ENCODE assay signal across 12 mouse cellular contexts in genomic region chr12:81227767-81228460, GRCm38 (mm10).
A peak's percentile ranks its signal among the peaks of the same experiment; 100 is the strongest.
DNase-seq lines count a peak whose midpoint lies in the region; ATAC-seq and TF ChIP-seq lines count a peak whose summit lies in the region.
"Had no signal": no experiment of that assay in that cellular context is flagged by ENCODE, and none has a peak within 500 bp of the region (broad histone marks: within the 10 kb centered on the region; RNA-seq: fewer than 3 reads in every experiment).

No protein-coding gene starts in this region.

- H3K27ac ChIP-seq in cerebellum, adult 2 months (ENCODE audit: insufficient read depth, low read length), result no peak overlapping the region
- peak overlapping the region; percentile 60 for H3K27ac ChIP-seq in neural tube, embryonic 15.5 days (replicated peaks)
- H3K27ac ChIP-seq: embryonic facial prominence, embryonic 12.5 days; heart, embryonic 15.5 days; limb, embryonic 15.5 days; stomach, embryonic 15.5 days had no signal

- no peaks in the 10 kb centered on the region for H3K27me3 ChIP-seq in cerebellum, adult 2 months (ENCODE audit: control insufficient read depth, insufficient read depth, low read length)
- no peaks in the 10 kb centered on the region for H3K27me3 ChIP-seq in neural tube, embryonic 15.5 days (replicated peaks)
- H3K27me3 ChIP-seq: embryonic facial prominence, embryonic 12.5 days; heart, embryonic 15.5 days; limb, embryonic 15.5 days; stomach, embryonic 15.5 days had no signal

- peak overlapping the region; percentile 22; the same call in 1 of the 2 replicates for H3K4me2 ChIP-seq in neural tube, embryonic 15.5 days
- H3K4me2 ChIP-seq: embryonic facial prominence, embryonic 12.5 days; heart, embryonic 15.5 days; limb, embryonic 15.5 days; stomach, embryonic 15.5 days had no signal

- H3K4me3 ChIP-seq in cerebellum, adult 2 months (replicated peaks; ENCODE audit: insufficient read depth, low read depth, low read length), result no peak overlapping the region
- no peak overlapping the region for H3K4me3 ChIP-seq in neural tube, embryonic 15.5 days (replicated peaks)
- H3K4me3 ChIP-seq: embryonic facial prominence, embryonic 12.5 days; heart, embryonic 15.5 days; limb, embryonic 15.5 days; stomach, embryonic 15.5 days had no signal

- intact Hi-C loops in heart, postnatal 14 days (cut with DNase I), result no loop called here

- TF ChIP-seq CTCF in cerebellum, adult 2 months (IDR thresholded peaks at IDR 0.05; ENCODE audit: borderline replicate concordance, insufficient read depth, low read depth, low read length), result no peak

- TF ChIP-seq POLR2A in cerebellum, adult 2 months (IDR thresholded peaks at IDR 0.05; ENCODE audit: borderline replicate concordance, insufficient read depth, low read length), result no peak

- no peak overlapping the region for H3K9ac ChIP-seq in neural tube, embryonic 15.5 days (replicated peaks)
- H3K9ac ChIP-seq: embryonic facial prominence, embryonic 12.5 days; heart, embryonic 15.5 days; limb, embryonic 15.5 days; stomach, embryonic 15.5 days had no signal

- no peaks in the 10 kb centered on the region for H3K36me3 ChIP-seq in neural tube, embryonic 15.5 days
- H3K36me3 ChIP-seq: embryonic facial prominence, embryonic 12.5 days; heart, embryonic 15.5 days; limb, embryonic 15.5 days; stomach, embryonic 15.5 days had no signal

- H3K4me1 ChIP-seq in cerebellum, adult 2 months (ENCODE audit: control insufficient read depth, insufficient read depth, low read length), result peaks cover 30% of the 10 kb centered on the region
- H3K4me1 ChIP-seq in neural tube, embryonic 15.5 days, result peaks cover 33% of the 10 kb centered on the region
- H3K4me1 ChIP-seq: heart, embryonic 15.5 days; limb, embryonic 15.5 days; stomach, embryonic 15.5 days had no signal

- no peaks in the 10 kb centered on the region for H3K9me3 ChIP-seq in neural tube, embryonic 15.5 days (replicated peaks)
- H3K9me3 ChIP-seq: embryonic facial prominence, embryonic 12.5 days; heart, embryonic 15.5 days; limb, embryonic 15.5 days; stomach, embryonic 15.5 days had no signal

- ATAC-seq in neural tube, embryonic 15.5 days (ENCODE audit: low FRiP score), result peak; percentile 74

- 29% methylated on average over 5 of the region's 5 CpGs for WGBS in cerebellum, adult 2 months
- WGBS in neural tube, embryonic 15.5 days, result 44% methylated on average over 5 of the region's 5 CpGs

- peak; percentile 22 for DNase-seq in gastrocnemius, postnatal 10 days
- DNase-seq in gastrocnemius, adult 18-20 months (ENCODE audit: low spot score), result no peak
- peak; percentile 57 to 83 for DNase-seq in cerebellum, adult 2 months
- peak; percentile 57 to 83 for DNase-seq in layer of hippocampus, adult 8-10 months (ENCODE audit: low spot score in 2 of 2)
- no peak for DNase-seq in spleen, postnatal 36 days (ENCODE audit: low spot score in 2 of 2)
- DNase-seq in heart, postnatal 14 days, result no peak
- no peak for DNase-seq in thymus, postnatal 36 days

Comparison
In these comparisons a context has a peak if more than half of its experiments do, and no peak if none do; other contexts are left out.
1. DNase-seq: peak in gastrocnemius, postnatal 10 days (single experiment), cerebellum, adult 2 months (2 of 2) and layer of hippocampus, adult 8-10 months (2 of 2); none in gastrocnemius, adult 18-20 months (single experiment), spleen, postnatal 36 days (0 of 2), heart, postnatal 14 days (0 of 2) and thymus, postnatal 36 days (0 of 2).